Mouse (Mus musculus): ENCODE measurements around the gene Lrrc8e. TPM values are rescaled to one million over a fixed set of nuclear protein-coding genes. Genes with fewer than 3 reads are reported as not detected.

The Lrrc8e gene
- 0.43 TPM in 1 of 2 replicates, not detected in the other for polyA plus RNA-seq (2012; ENCODE audit: low replicate concordance)

GRCm38 (mm10) chr8:4226739-4227347 is at the start of gene Lrrc8e:
Gene Lrrc8e, plus strand, starts transcription at chr8:4226827.

DNA sequence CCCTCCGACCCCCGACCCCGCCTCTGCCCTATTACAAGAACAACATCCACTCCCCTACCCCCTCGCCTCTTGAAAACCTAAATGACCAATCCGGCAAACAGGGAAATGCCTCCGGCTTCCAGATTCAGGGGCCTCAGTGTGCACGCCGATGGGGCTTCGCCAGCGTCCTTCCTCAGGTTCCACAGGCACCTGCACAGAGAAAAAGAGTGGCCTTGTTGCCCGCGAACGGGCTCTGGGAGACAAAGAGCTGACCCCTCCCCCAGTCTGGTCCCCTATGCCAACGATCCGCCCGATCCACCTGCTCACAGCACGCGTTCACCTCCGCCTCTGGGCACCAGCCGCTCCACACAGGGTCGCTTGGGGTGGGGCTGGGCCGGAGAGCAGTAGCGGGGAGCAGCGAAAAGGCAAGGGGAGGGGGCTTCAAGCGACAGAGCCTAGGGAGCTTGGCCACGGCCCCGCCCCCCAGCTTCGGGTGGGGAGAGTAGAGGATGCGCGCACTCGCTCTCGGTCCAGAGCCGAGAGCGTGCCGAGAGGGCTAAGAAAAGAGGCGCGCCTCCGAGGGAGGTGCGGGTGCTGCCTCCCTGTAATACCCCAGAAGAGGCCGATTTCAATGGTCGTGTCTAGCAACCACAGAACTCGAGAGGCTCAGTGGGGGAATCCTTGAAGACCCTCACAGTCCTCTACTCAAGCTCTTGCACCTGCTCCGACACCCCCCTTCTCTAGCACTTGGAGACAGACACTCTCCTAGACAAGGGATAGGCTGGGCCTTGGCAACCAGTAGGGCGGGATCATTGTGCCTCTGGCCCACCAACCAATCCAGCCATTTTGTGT is 9.6 kb upstream of the Lrrc8e start, which contains the start of gene Prr36:
Gene Prr36, minus strand, starts transcription at position 669 of the 831 bp plus-strand sequence.

DNA sequence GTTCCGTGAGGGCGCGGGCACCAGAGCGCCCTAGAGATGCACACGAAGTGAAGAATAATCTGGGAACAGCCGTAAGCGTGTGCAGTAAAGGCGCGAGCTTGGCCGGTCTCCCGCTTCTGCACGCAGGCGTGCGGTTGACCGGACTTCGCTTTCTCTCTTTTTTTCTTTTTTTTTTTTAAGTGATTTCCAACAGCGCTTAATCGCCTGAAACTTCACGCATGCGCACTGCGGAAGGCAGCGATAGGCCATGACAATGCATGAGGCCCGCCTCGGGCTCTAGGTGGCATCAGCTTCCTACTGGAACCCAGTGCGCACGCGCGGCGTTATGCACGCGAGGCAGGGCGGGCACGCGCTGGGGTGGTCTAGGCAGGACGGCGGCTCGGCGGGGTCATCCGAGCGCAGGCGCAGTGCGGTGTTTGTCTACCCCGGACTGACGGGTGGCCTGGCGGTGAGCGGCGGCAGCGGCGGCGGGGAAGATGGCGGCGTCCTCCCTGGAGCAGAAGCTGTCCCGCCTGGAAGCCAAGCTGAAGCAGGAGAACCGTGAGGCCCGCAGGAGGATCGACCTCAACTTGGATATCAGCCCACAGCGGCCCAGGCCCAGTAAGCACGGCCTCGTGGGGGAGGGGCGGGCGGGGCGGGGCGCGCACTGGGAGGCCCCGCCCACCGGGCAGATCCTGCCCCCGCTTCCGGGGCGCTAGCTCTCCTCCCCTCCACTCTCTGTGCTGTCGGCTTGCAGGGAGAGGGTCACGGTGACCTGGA is 12.0 kb downstream of the Lrrc8e start, which contains the start of the genes Map2k7 and Gm49320:
Gene Map2k7, plus strand, starts transcription at position 307 of the 759 bp plus-strand sequence.
Gene Gm49320, plus strand, starts transcription at position 432 of the 759 bp plus-strand sequence.

DNA sequence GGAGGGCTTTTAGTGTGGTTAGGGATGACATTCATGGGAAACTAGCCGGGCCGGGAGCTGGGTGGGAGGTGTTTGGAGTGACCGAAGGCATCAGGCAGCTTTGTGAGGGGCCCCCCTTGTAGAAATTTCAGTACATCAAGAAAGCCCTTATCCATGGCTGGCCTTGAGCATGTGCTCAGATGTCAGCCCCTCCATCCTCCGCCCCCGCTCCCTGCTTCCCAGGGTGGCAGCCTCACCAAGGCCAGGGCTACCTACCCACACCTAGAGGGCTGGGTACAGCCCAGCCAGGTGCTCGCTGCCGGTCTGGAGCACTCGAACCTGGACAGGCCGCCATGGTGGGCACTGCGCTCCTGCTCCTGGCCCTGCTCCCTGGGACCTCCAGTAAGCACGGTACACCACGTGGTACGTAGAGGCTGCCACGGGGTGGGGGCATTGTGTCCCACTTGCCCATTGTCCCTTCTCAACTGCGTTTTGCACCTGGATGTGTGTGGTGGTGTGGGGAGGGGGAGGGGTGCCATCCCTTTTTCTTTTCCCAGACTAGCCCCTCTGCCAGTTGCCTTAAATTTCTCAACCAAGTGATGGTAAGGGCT is 21.4 kb downstream of the Lrrc8e start, which contains the start of gene Tgfbr3l:
Gene Tgfbr3l, plus strand, starts transcription at position 264 of the 590 bp plus-strand sequence.

DNA sequence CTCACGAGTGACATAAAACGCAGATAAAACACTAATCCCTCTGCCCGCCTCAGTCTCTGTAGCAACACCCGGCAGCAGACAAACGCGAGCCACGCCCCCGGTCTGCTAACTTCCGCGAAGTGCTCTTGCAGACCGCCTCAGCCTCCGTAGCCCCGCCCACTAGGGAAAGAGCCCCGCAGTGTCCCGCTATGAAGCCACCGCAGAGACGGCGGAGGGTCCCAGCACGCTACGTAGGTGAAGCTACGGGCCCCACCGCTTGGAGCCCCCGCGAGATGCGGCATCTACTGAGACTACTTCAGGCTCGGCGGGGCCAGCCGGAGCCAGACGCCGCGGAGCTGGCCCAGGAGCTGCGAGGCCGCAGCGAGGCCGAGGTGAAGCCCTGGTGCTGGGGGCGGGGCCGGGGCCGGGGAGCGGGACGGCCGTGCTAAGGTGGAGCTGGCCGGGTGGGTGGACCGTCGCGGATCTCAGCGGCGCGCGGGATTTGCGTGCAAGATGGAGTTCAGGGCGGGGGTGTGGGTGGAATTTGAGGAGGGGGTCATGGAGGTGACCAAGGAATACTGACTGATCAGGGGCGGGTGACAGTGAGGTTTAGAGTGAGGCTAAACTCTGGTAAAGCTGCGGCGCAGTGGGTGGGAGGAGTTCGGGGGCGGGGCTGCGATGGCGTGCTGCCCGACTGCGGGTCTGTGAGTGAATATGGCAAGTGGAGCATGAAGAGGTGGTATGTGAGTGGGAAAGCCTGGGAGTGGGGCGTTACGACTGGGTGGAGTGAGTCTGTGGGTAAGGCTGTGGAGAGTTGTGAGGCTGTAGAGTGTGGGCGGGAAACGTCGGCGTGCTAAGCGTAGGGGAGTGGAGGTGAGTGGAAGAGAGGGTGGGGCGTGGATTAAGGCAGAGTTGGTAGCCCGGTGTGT is 26.6 kb downstream of the Lrrc8e start, which contains the start of gene Snapc2:
Gene Snapc2, plus strand, starts transcription at position 147 of the 908 bp plus-strand sequence.

GRCm38 (mm10) chr8:4259125-4259804 is 32.6 kb downstream of the Lrrc8e start, which contains the start of gene Ctxn1:
Gene Ctxn1, minus strand, starts transcription at chr8:4259274.

DNA sequence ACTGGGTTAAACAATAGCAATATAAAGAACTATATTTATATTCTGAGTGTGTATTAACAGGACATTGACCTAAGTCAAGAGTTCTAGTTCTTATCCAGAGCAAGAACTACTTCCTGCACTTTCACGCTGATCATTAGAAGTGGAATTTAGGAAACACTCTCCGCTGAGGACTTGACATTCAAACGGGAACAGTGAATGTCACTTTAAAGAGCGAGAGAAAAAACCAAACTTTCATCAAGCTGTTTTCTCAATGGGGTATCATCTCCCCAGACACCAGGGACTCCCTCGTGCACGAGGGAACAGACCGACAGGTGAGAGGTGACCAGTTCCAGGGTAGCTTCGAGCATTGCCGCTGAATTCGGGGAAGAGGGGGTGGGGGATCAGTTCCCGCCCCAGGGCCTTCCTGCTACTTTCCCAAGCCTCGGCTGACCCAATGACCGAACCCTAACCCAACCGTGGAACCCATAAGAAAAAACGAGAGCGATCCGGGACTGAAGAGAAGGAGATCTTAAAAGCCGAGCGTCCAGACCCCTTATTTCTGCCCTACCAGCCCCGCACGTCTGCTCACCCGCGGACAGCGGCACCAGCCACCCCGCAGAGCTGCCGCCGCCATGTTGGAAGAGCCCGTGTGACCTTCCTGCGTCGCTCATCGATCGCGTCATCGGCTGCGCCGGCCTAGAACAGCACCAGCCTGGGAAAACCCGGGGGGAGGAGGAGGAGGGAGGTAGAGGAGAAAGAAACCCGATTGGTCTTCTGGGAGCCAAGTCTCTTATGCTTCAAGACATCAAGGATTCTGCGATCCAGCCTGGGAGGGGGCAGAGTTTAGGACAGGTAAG is 48.9 kb downstream of the Lrrc8e start, which contains the start of gene Timm44:
Gene Timm44, minus strand, starts transcription at position 639 of the 836 bp plus-strand sequence.

Other genes starting within 250 kb of the Lrrc8e start
- not detected in 2 replicates for gene Cd209f, start 121.0 kb upstream of the Lrrc8e start, polyA plus RNA-seq (2012; ENCODE audit: low replicate concordance)
- gene Cd209g, start 92.7 kb upstream of the Lrrc8e start, polyA plus RNA-seq (2012; ENCODE audit: low replicate concordance): not detected in 2 replicates
- gene Evi5l, start 60.3 kb upstream of the Lrrc8e start, polyA plus RNA-seq (2012; ENCODE audit: low replicate concordance): 4.8 and 11.4 TPM in 2 replicates
- 0.11 and 0.14 TPM in 2 replicates for gene Prr36, start 9.4 kb upstream of the Lrrc8e start, polyA plus RNA-seq (2012; ENCODE audit: low replicate concordance)
- 181 and 201 TPM in 2 replicates for gene Map2k7, start 11.9 kb downstream of the Lrrc8e start, polyA plus RNA-seq (2012; ENCODE audit: low replicate concordance)
- 1.9 and 10.4 TPM in 2 replicates for gene Gm49320, start 12.0 kb downstream of the Lrrc8e start, polyA plus RNA-seq (2012; ENCODE audit: low replicate concordance)
- 29.8 and 37.7 TPM in 2 replicates for gene Tgfbr3l, start 21.4 kb downstream of the Lrrc8e start, polyA plus RNA-seq (2012; ENCODE audit: low replicate concordance)
- 50.7 and 77.7 TPM in 2 replicates for gene Snapc2, start 26.3 kb downstream of the Lrrc8e start, polyA plus RNA-seq (2012; ENCODE audit: low replicate concordance)
- gene Ctxn1, start 32.4 kb downstream of the Lrrc8e start, polyA plus RNA-seq (2012; ENCODE audit: low replicate concordance): 1.4 and 2.2 TPM in 2 replicates
- 47.7 and 54.9 TPM in 2 replicates for gene Timm44, start 49.1 kb downstream of the Lrrc8e start, polyA plus RNA-seq (2012; ENCODE audit: low replicate concordance)
- 1.2 and 2.2 TPM in 2 replicates for gene Ccl25, start 98.4 kb downstream of the Lrrc8e start, polyA plus RNA-seq (2012; ENCODE audit: low replicate concordance)
- 35.7 and 60.1 TPM in 2 replicates for gene Elavl1, start 98.6 kb downstream of the Lrrc8e start, polyA plus RNA-seq (2012; ENCODE audit: low replicate concordance)

Measured in leukemia stem cell, adult 10-12 weeks (primary cell).